Mouse (Mus musculus): Measurements from ENCODE around the gene Mypop.
A peak's percentile ranks its signal among the peaks of the same experiment; 100 is the strongest.

The Mypop gene

GRCm38 (mm10) chr7:18990601-18991295 is at the start of gene Mypop:
Gene Mypop (plus strand): TSS chr7:18991245.
- peak; percentile 97 for DNase-seq (ENCODE audit: low spot score)

- DNase-seq (ENCODE audit: low spot score): no peak
Measured at GRCm38 (mm10) chr7:18942376-18942775, 48.7 kb upstream of the Mypop start.

- no peak for DNase-seq (ENCODE audit: low spot score)
Measured at GRCm38 (mm10) chr7:18942815-18943214, 48.2 kb upstream of the Mypop start.

- no peak for DNase-seq (ENCODE audit: low spot score)
Measured at GRCm38 (mm10) chr7:18948151-18948550, 42.9 kb upstream of the Mypop start.

GRCm38 (mm10) chr7:18949781-18950522 is 41.1 kb upstream of the Mypop start:
- no peak for DNase-seq (ENCODE audit: low spot score)

- DNase-seq (ENCODE audit: low spot score): no peak
Measured at GRCm38 (mm10) chr7:18950523-18951315, 40.3 kb upstream of the Mypop start.

- DNase-seq (ENCODE audit: low spot score): peak; percentile 27
Measured at GRCm38 (mm10) chr7:18951397-18951796, 39.6 kb upstream of the Mypop start.

GRCm38 (mm10) chr7:18957569-18958383 is 33.3 kb upstream of the Mypop start:
- DNase-seq (ENCODE audit: low spot score): no peak

- no peak for DNase-seq (ENCODE audit: low spot score)
Measured at GRCm38 (mm10) chr7:18958384-18958766, 32.7 kb upstream of the Mypop start.

- DNase-seq (ENCODE audit: low spot score): no peak
Measured at GRCm38 (mm10) chr7:18959446-18959845, 31.6 kb upstream of the Mypop start.

- no peak for DNase-seq (ENCODE audit: low spot score)
Measured at GRCm38 (mm10) chr7:18962171-18962792, 28.8 kb upstream of the Mypop start.

- no peak for DNase-seq (ENCODE audit: low spot score)
Measured at GRCm38 (mm10) chr7:18962795-18963194, 28.2 kb upstream of the Mypop start.

- DNase-seq (ENCODE audit: low spot score): no peak
Measured at GRCm38 (mm10) chr7:18963294-18963843, 27.7 kb upstream of the Mypop start.

GRCm38 (mm10) chr7:18965312-18965711 is 25.7 kb upstream of the Mypop start:
- no peak for DNase-seq (ENCODE audit: low spot score)

- no peak for DNase-seq (ENCODE audit: low spot score)
Measured at GRCm38 (mm10) chr7:18967603-18968002, 23.4 kb upstream of the Mypop start.

GRCm38 (mm10) chr7:18970956-18971355 is 20.1 kb upstream of the Mypop start:
- no peak for DNase-seq (ENCODE audit: low spot score)

GRCm38 (mm10) chr7:18978381-18978780 is 12.7 kb upstream of the Mypop start:
- no peak for DNase-seq (ENCODE audit: low spot score)

- DNase-seq (ENCODE audit: low spot score): no peak
Measured at GRCm38 (mm10) chr7:18986503-18986902, 4.5 kb upstream of the Mypop start.

GRCm38 (mm10) chr7:18987100-18987499 is 3.9 kb upstream of the Mypop start, which contains the start of gene Nanos2:
Gene Nanos2 (plus strand): TSS chr7:18987400.
- DNase-seq (ENCODE audit: low spot score): no peak

GRCm38 (mm10) chr7:18987747-18988146 is 3.3 kb upstream of the Mypop start:
- DNase-seq (ENCODE audit: low spot score): no peak

- DNase-seq (ENCODE audit: low spot score): no peak
Measured at GRCm38 (mm10) chr7:18988780-18989179, 2.3 kb upstream of the Mypop start.

Measured in c-Kit-positive CD71-positive TER-119-positive erythroid progenitor cells, embryonic 14.5 days (primary cell).